Mouse (Mus musculus): ENCODE data around the gene Tle1.
A peak's percentile ranks its signal among the peaks of the same experiment; 100 is the strongest.

Tle1 gene

GRCm38 (mm10) chr4:72162445-72163218 lies 38.1 kb downstream of the Tle1 start:
- no peak for DNase-seq

- no peak for DNase-seq
These were observed 40.6 kb downstream of the Tle1 start for GRCm38 (mm10) chr4:72160102-72160511.

- no peak for DNase-seq
These were observed 42.8 kb downstream of the Tle1 start for GRCm38 (mm10) chr4:72157931-72158371.

- no peak for DNase-seq
These were observed 50.1 kb downstream of the Tle1 start for GRCm38 (mm10) chr4:72150460-72151131.

- DNase-seq, result no peak
These were observed 54.7 kb downstream of the Tle1 start for GRCm38 (mm10) chr4:72146003-72146402.

- DNase-seq, result peak; percentile 13
These were observed 56.2 kb downstream of the Tle1 start for GRCm38 (mm10) chr4:72144541-72144940.

- no peak for DNase-seq
These were observed 60.0 kb downstream of the Tle1 start for GRCm38 (mm10) chr4:72140706-72141105.

- DNase-seq, result no peak
These were observed 61.1 kb downstream of the Tle1 start for GRCm38 (mm10) chr4:72139475-72140120.

- DNase-seq, result no peak
These were observed 62.2 kb downstream of the Tle1 start for GRCm38 (mm10) chr4:72138264-72139080.

- DNase-seq, result no peak
These were observed 68.1 kb downstream of the Tle1 start for GRCm38 (mm10) chr4:72132646-72133045.

- DNase-seq, result no peak
These were observed 73.1 kb downstream of the Tle1 start for GRCm38 (mm10) chr4:72127596-72127995.

- no peak for DNase-seq
These were observed 75.9 kb downstream of the Tle1 start for GRCm38 (mm10) chr4:72124790-72125189.

GRCm38 (mm10) chr4:72122837-72123236 lies 77.9 kb downstream of the Tle1 start:
- no peak for DNase-seq

GRCm38 (mm10) chr4:72122343-72122742 lies 78.4 kb downstream of the Tle1 start:
- no peak for DNase-seq

- DNase-seq, result no peak
These were observed 80.7 kb downstream of the Tle1 start for GRCm38 (mm10) chr4:72120050-72120449.

- no peak for DNase-seq
These were observed 95.0 kb downstream of the Tle1 start for GRCm38 (mm10) chr4:72105702-72106101.

- DNase-seq, result no peak
These were observed 96.5 kb downstream of the Tle1 start for GRCm38 (mm10) chr4:72104186-72104585.

GRCm38 (mm10) chr4:72087811-72088210 lies 112.9 kb downstream of the Tle1 start:
- DNase-seq, result no peak

GRCm38 (mm10) chr4:72069111-72069534 lies 131.6 kb downstream of the Tle1 start:
- DNase-seq, result no peak

- DNase-seq, result no peak
These were observed 132.8 kb downstream of the Tle1 start for GRCm38 (mm10) chr4:72067937-72068336.
